Mouse (Mus musculus) cerebellum, postnatal 10 days (tissue): ENCODE results near the gene Fam178b.
A peak's percentile ranks its signal among the peaks of the same experiment; 100 is the strongest.
"Not testable (repeated sequence)": the region's sequence is repeated elsewhere in the genome, so short reads cannot be mapped to it uniquely, and the experiment has no call there.

Experiments
- DNase-seq, 2 experiments: peaks; one replicate each; pipeline ENCODE4 v3.0.0; 2021; ENCODE audit warnings: mixed read lengths in 2 of 2

Fam178b gene

GRCm38 (mm10) chr1:36671260-36671659 is 11.7 kb downstream of the Fam178b start:
- DNase-seq, result no peak

GRCm38 (mm10) chr1:36670256-36670655 is 12.7 kb downstream of the Fam178b start:
- DNase-seq, result no peak

- DNase-seq, result not testable (repeated sequence)
Observed at GRCm38 (mm10) chr1:36668007-36668406, 15.0 kb downstream of the Fam178b start.

GRCm38 (mm10) chr1:36665934-36666333 is 17.0 kb downstream of the Fam178b start:
- DNase-seq, result no peak

GRCm38 (mm10) chr1:36665165-36665723 is 17.7 kb downstream of the Fam178b start:
- DNase-seq, result no peak

GRCm38 (mm10) chr1:36664457-36664856 is 18.5 kb downstream of the Fam178b start:
- DNase-seq, result peak; percentile 78 to 82

GRCm38 (mm10) chr1:36658621-36659399 is 24.2 kb downstream of the Fam178b start:
- no peak for DNase-seq

GRCm38 (mm10) chr1:36657658-36658415 is 25.1 kb downstream of the Fam178b start:
- no peak for DNase-seq

GRCm38 (mm10) chr1:36656233-36656632 is 26.8 kb downstream of the Fam178b start:
- DNase-seq, result no peak

- DNase-seq, result peak; percentile 50 to 51
Observed at GRCm38 (mm10) chr1:36655039-36655438, 27.9 kb downstream of the Fam178b start.

GRCm38 (mm10) chr1:36647631-36648030 is 35.4 kb downstream of the Fam178b start:
- DNase-seq, result peak; percentile 40 to 65

GRCm38 (mm10) chr1:36646285-36646684 is 36.7 kb downstream of the Fam178b start:
- peak; percentile 63 to 75 for DNase-seq

- DNase-seq, result no peak
Observed at GRCm38 (mm10) chr1:36644615-36645007, 38.4 kb downstream of the Fam178b start.

GRCm38 (mm10) chr1:36643957-36644614 is 38.9 kb downstream of the Fam178b start:
- no peak for DNase-seq

GRCm38 (mm10) chr1:36635826-36636485 is 47.0 kb downstream of the Fam178b start:
- DNase-seq, result peak; percentile 76 to 77

- peak; percentile 85 to 86 for DNase-seq
Observed at GRCm38 (mm10) chr1:36634940-36635339, 48.0 kb downstream of the Fam178b start.

GRCm38 (mm10) chr1:36633920-36634319 is 49.1 kb downstream of the Fam178b start:
- DNase-seq, result peak in 1 of 2 experiments; percentile 48

GRCm38 (mm10) chr1:36632846-36633245 is 50.1 kb downstream of the Fam178b start:
- DNase-seq, result no peak

GRCm38 (mm10) chr1:36632090-36632489 is 50.9 kb downstream of the Fam178b start:
- peak in 1 of 2 experiments; percentile 49 for DNase-seq

GRCm38 (mm10) chr1:36631391-36631790 is 51.6 kb downstream of the Fam178b start:
- peak; percentile 43 to 45 for DNase-seq

- no peak for DNase-seq
Observed at GRCm38 (mm10) chr1:36630053-36630739, 52.8 kb downstream of the Fam178b start.

GRCm38 (mm10) chr1:36628585-36628984 is 54.4 kb downstream of the Fam178b start:
- no peak for DNase-seq
